In genomic region chr5:140250370-140250769, GRCm38 (mm10) we compare ENCODE assay signal across 12 mouse cellular contexts.
A peak's percentile ranks its signal among the peaks of the same experiment; 100 is the strongest.
DNase-seq lines count a peak whose midpoint lies in the region; ATAC-seq and TF ChIP-seq lines count a peak whose summit lies in the region.
"Had no signal": no experiment of that assay in that cellular context is flagged by ENCODE, and none has a peak within 500 bp of the region (broad histone marks: within the 10 kb centered on the region; RNA-seq: fewer than 3 reads in every experiment).

No protein-coding gene starts in this region.

- WGBS in neural tube, embryonic 13.5 days = 89% methylated on average over 3 of the region's 3 CpGs
- WGBS in stomach, postnatal 0 days = 78% methylated on average over 3 of the region's 3 CpGs

- H3K4me2 ChIP-seq in neural tube, embryonic 13.5 days = no peak overlapping the region
- H3K4me2 ChIP-seq in stomach, postnatal 0 days (replicated peaks; ENCODE audit: low read depth) = no peak overlapping the region
- H3K4me2 ChIP-seq: neural tube, embryonic 12.5 days had no signal

- DNase-seq in frontal cortex, adult 2 months (ENCODE audit: extremely low spot score in 1 of 2, low spot score in 1 of 2) = peak; percentile 18 to 52
- DNase-seq in frontal cortex, postnatal 14 days (ENCODE audit: low spot score in 2 of 2) = no peak
- peak; percentile 37 for DNase-seq in layer of hippocampus, adult 11-12 months (ENCODE audit: low spot score)
- DNase-seq in layer of hippocampus, postnatal 25 days (ENCODE audit: extremely low spot score in 1 of 2, low spot score in 1 of 2) = no peak
- DNase-seq in neural tube, embryonic 10.5 days (ENCODE audit: extremely low spot score, low spot score) = no peak
- DNase-seq in stomach, postnatal 0 days (ENCODE audit: low spot score) = no peak
- DNase-seq in retina, embryonic 14.5 days (ENCODE audit: low spot score) = no peak
- DNase-seq: embryo, embryonic 11 days; gastrocnemius, postnatal 36 days; kidney, postnatal 4 days had no signal

- H3K27me3 ChIP-seq in neural tube, embryonic 13.5 days = no peaks in the 10 kb centered on the region
- H3K27me3 ChIP-seq in stomach, postnatal 0 days (ENCODE audit: control insufficient read depth, insufficient read depth, low read length) = no peaks in the 10 kb centered on the region
- H3K27me3 ChIP-seq: neural tube, embryonic 12.5 days had no signal

- peaks cover 18% of the 10 kb centered on the region for H3K4me1 ChIP-seq in neural tube, embryonic 13.5 days (replicated peaks)
- H3K4me1 ChIP-seq in stomach, postnatal 0 days (replicated peaks; ENCODE audit: control insufficient read depth, insufficient read depth) = no peaks in the 10 kb centered on the region

- TF ChIP-seq CTCF in stomach, postnatal 0 days (IDR thresholded peaks at IDR 0.05; ENCODE audit: low read depth) = peak; percentile 43

- ATAC-seq in neural tube, embryonic 13.5 days (ENCODE audit: low read depth) = peak; percentile 38; the same call in 1 of the 2 replicates
- no peak for ATAC-seq in stomach, postnatal 0 days (ENCODE audit: low FRiP score, low TSS enrichment)

- no peak overlapping the region for H3K27ac ChIP-seq in neural tube, embryonic 13.5 days (replicated peaks)
- H3K27ac ChIP-seq in stomach, postnatal 0 days (replicated peaks) = no peak overlapping the region
- H3K27ac ChIP-seq: neural tube, embryonic 12.5 days had no signal

- no peak overlapping the region for H3K4me3 ChIP-seq in neural tube, embryonic 13.5 days
- no peak overlapping the region for H3K4me3 ChIP-seq in stomach, postnatal 0 days (ENCODE audit: low read depth, low read length)
- H3K4me3 ChIP-seq: neural tube, embryonic 12.5 days had no signal

- TF ChIP-seq EP300 in stomach, postnatal 0 days (optimal IDR thresholded peaks at IDR 0.05) = no peak

- no peaks in the 10 kb centered on the region for H3K9me3 ChIP-seq in neural tube, embryonic 13.5 days
- H3K9me3 ChIP-seq in stomach, postnatal 0 days (ENCODE audit: control insufficient read depth, low read length) = no peaks in the 10 kb centered on the region
- H3K9me3 ChIP-seq: neural tube, embryonic 12.5 days had no signal

- H3K36me3 ChIP-seq in neural tube, embryonic 13.5 days = no peaks in the 10 kb centered on the region
- no peaks in the 10 kb centered on the region for H3K36me3 ChIP-seq in stomach, postnatal 0 days (ENCODE audit: control insufficient read depth, insufficient read depth, low read length)
- H3K36me3 ChIP-seq: neural tube, embryonic 12.5 days had no signal

- no peak overlapping the region for H3K9ac ChIP-seq in neural tube, embryonic 13.5 days
- no peak overlapping the region for H3K9ac ChIP-seq in stomach, postnatal 0 days (ENCODE audit: low read length)
- H3K9ac ChIP-seq: neural tube, embryonic 12.5 days had no signal

Comparison
In these comparisons a context has a peak if more than half of its experiments do, and no peak if none do; other contexts are left out.
1. DNase-seq: peak in frontal cortex, adult 2 months (2 of 2) and layer of hippocampus, adult 11-12 months (single experiment); none in frontal cortex, postnatal 14 days (0 of 2), layer of hippocampus, postnatal 25 days (0 of 2), neural tube, embryonic 10.5 days (single experiment), stomach, postnatal 0 days (single experiment) and retina, embryonic 14.5 days (single experiment).